Mouse (Mus musculus): ENCODE measurements around the gene Fam71f2.

DNA sequence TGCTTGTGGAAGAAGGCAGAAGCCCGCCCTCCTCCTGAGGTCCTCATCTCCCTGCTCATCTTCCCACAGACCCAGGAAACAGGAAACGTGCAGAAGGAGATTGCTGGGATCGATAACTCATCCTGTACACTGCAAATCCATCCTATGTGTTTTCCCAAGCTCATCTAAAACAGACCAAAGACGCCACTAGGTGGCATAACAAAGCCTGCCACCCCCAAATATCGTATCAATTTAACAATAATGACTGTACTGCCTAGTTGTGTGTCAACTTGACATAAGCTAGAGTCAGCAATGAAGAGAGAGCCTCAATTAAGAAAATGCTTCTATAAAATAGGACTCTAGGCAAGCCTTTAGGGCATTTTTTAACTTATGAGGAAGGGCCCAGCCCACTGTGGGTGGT lies 24.3 kb downstream of the Fam71f2 start:
- no peak for TF ChIP-seq CTCF (IDR thresholded peaks at IDR 0.05; ENCODE audit: extremely low read depth, insufficient read length, insufficient replicate concordance, low read depth, low read length)
- TF ChIP-seq POLR2A (IDR thresholded peaks at IDR 0.05; ENCODE audit: low read depth, low read length) = no peak
